ENCODE assay signal across 12 mouse cellular contexts in the genomic region with DNA sequence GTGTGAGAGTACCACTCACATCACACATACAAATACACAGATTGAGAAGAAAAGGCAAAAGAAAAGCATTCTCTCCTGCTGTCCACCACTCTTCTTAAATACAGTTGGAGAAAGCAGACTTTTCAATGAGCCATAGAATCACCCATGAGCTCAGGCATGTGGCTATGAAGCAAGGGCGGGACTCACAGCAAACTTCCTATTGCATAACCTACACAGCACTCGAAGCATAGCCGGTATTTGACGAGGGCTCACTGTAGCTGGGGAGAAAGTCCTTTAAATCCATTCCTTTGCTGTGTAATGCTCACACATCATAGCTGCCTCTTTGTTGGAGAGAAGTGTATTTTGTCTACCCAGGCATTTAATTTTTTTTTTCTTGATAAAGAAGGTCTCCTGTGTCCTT. TPM values are rescaled to one million over a fixed set of nuclear protein-coding genes. Genes with fewer than 3 reads are reported as not detected.
DNase-seq lines count a peak whose midpoint lies in the region; ATAC-seq and TF ChIP-seq lines count a peak whose summit lies in the region.
"Had no signal": no experiment of that assay in that cellular context is flagged by ENCODE, and none has a peak within 500 bp of the region (broad histone marks: within the 10 kb centered on the region; RNA-seq: fewer than 3 reads in every experiment).

No protein-coding gene starts in this region.

- no peaks in the 10 kb centered on the region for H3K27me3 ChIP-seq in neural tube, embryonic 15.5 days (replicated peaks)
- H3K27me3 ChIP-seq: limb, embryonic 12.5 days; neural tube, embryonic 13.5 days had no signal

- no peak for TF ChIP-seq CTCF in gastrocnemius, adult 2 months (IDR thresholded peaks at IDR 0.05)

- H3K36me3 ChIP-seq in neural tube, embryonic 15.5 days: no peaks in the 10 kb centered on the region
- H3K36me3 ChIP-seq: limb, embryonic 12.5 days; neural tube, embryonic 13.5 days had no signal

- H3K4me1 ChIP-seq in neural tube, embryonic 15.5 days: peaks cover 12% of the 10 kb centered on the region

- intact Hi-C loops in gastrocnemius, adult 2 months (cut with DNase I): no loop called here
- intact Hi-C loops in gastrocnemius, postnatal 36 days (cut with DNase I): no loop called here

- H3K4me2 ChIP-seq in neural tube, embryonic 15.5 days: no peak overlapping the region
- H3K4me2 ChIP-seq: hindbrain, embryonic 14.5 days; limb, embryonic 12.5 days; neural tube, embryonic 13.5 days had no signal

- DNase-seq in gastrocnemius, adult 2 months: no peak
- no peak for DNase-seq in gastrocnemius, postnatal 36 days
- peak; percentile 38 for DNase-seq in right cerebral cortex, adult 18-20 months
- DNase-seq in right cerebral cortex, postnatal 14 days: no peak
- peak; percentile 86 for DNase-seq in lung, postnatal 36 days
- no peak for DNase-seq in thymus, adult 18-20 months
- no peak for DNase-seq in layer of hippocampus, postnatal 36 days
- DNase-seq: kidney, postnatal 36 days had no signal

- H3K9me3 ChIP-seq in neural tube, embryonic 15.5 days (replicated peaks): no peaks in the 10 kb centered on the region
- H3K9me3 ChIP-seq: neural tube, embryonic 13.5 days had no signal

- 77% methylated on average over 4 of the region's 4 CpGs for WGBS in neural tube, embryonic 15.5 days

- H3K4me3 ChIP-seq in gastrocnemius, adult 2 months: no peak overlapping the region
- no peak overlapping the region for H3K4me3 ChIP-seq in neural tube, embryonic 15.5 days (replicated peaks)
- H3K4me3 ChIP-seq: limb, embryonic 12.5 days; neural tube, embryonic 13.5 days had no signal

- ATAC-seq in neural tube, embryonic 15.5 days (ENCODE audit: low FRiP score): no peak

- peak overlapping the region; percentile 80; the same call in 1 of the 2 replicates for H3K27ac ChIP-seq in gastrocnemius, adult 2 months
- no peak overlapping the region for H3K27ac ChIP-seq in neural tube, embryonic 15.5 days (replicated peaks)
- H3K27ac ChIP-seq: hindbrain, embryonic 14.5 days; limb, embryonic 12.5 days; neural tube, embryonic 13.5 days had no signal

- H3K9ac ChIP-seq in neural tube, embryonic 15.5 days (replicated peaks): no peak overlapping the region
- H3K9ac ChIP-seq: hindbrain, embryonic 14.5 days; limb, embryonic 12.5 days; neural tube, embryonic 13.5 days had no signal

RNA-seq across cellular contexts. Expression of a gene that starts 19.4 kb away (rescaled TPM):
- 100 to 1,000 TPM in 1 of 2 experiments, 10 to 100 TPM in 1; 86.0 to 103 TPM for total RNA-seq in gastrocnemius, adult 2 months (2021)
- total RNA-seq in gastrocnemius, postnatal 36 days (2021): 10 to 100 TPM; 75.7 to 78.2 TPM
- 100 to 1,000 TPM; 136 to 137 TPM for total RNA-seq in layer of hippocampus, postnatal 36 days (2021)
- 13.5 and 13.7 TPM in 2 replicates for polyA plus RNA-seq in neural tube, embryonic 15.5 days (2015; fragmentation: Nextera tagmentation; extraction: Ambion mirVana)

Comparison
In these comparisons a context has a peak if more than half of its experiments do, and no peak if none do; other contexts are left out.
1. DNase-seq: peak in right cerebral cortex, adult 18-20 months (single experiment) and lung, postnatal 36 days (single experiment); none in gastrocnemius, adult 2 months (single experiment), gastrocnemius, postnatal 36 days (0 of 2), right cerebral cortex, postnatal 14 days (single experiment), thymus, adult 18-20 months (0 of 2) and layer of hippocampus, postnatal 36 days (0 of 2).